Mouse (Mus musculus) cerebellum, postnatal 25 days (tissue): ENCODE measurements at regions not wholly inside any gene's neighbourhood (a gene's known extent, or its start where the extent isn't known, plus 50 kb on each side); places are given as distances from the start of the nearest gene placed in this dataset.

Experiments
- DNase-seq, 2 experiments: peaks; one replicate each; pipeline ENCODE4 v3.0.0; 2021; ENCODE audit warnings: mixed read lengths in 2 of 2

GRCm38 (mm10) chr3:151192092-151192491 lies 245.6 kb upstream of the Adgrl4 start:
- DNase-seq: no peak

GRCm38 (mm10) chr3:151210978-151211377 lies 226.7 kb upstream of the Adgrl4 start:
- DNase-seq: no peak

GRCm38 (mm10) chr3:151216764-151217502 lies 220.8 kb upstream of the Adgrl4 start:
- DNase-seq: no peak

- no peak for DNase-seq
Measured at GRCm38 (mm10) chr3:151222407-151222806, 215.3 kb upstream of the Adgrl4 start.

- no peak for DNase-seq
Measured at GRCm38 (mm10) chr3:151252458-151252857, 185.2 kb upstream of the Adgrl4 start.

- no peak for DNase-seq
Measured at GRCm38 (mm10) chr3:151262821-151263220, 174.9 kb upstream of the Adgrl4 start.

GRCm38 (mm10) chr3:151265658-151266057 lies 172.0 kb upstream of the Adgrl4 start:
- DNase-seq: no peak

- no peak for DNase-seq
Measured at GRCm38 (mm10) chr3:151269514-151269913, 168.2 kb upstream of the Adgrl4 start.

- DNase-seq: no peak
Measured at GRCm38 (mm10) chr3:151283829-151284228, 153.9 kb upstream of the Adgrl4 start.

GRCm38 (mm10) chr3:151293981-151294605 lies 143.6 kb upstream of the Adgrl4 start:
- DNase-seq: peak; percentile 71 to 87

GRCm38 (mm10) chr3:151294606-151295005 lies 143.1 kb upstream of the Adgrl4 start:
- peak; percentile 22 to 23 for DNase-seq

GRCm38 (mm10) chr3:151295027-151295426 lies 142.7 kb upstream of the Adgrl4 start:
- peak in 1 of 2 experiments; percentile 26 for DNase-seq

GRCm38 (mm10) chr3:151298325-151298724 lies 139.4 kb upstream of the Adgrl4 start:
- DNase-seq: peak; percentile 21 to 55

GRCm38 (mm10) chr3:151305402-151305801 lies 132.3 kb upstream of the Adgrl4 start:
- DNase-seq: no peak

GRCm38 (mm10) chr3:151307975-151308374 lies 129.7 kb upstream of the Adgrl4 start:
- no peak for DNase-seq

- DNase-seq: no peak
Measured at GRCm38 (mm10) chr3:151323835-151324234, 113.9 kb upstream of the Adgrl4 start.

GRCm38 (mm10) chr3:151329801-151330200 lies 107.9 kb upstream of the Adgrl4 start:
- no peak for DNase-seq

GRCm38 (mm10) chr3:151331906-151332305 lies 105.8 kb upstream of the Adgrl4 start:
- DNase-seq: peak in 1 of 2 experiments; percentile 13

- DNase-seq: peak in 1 of 2 experiments; percentile 23
Measured at GRCm38 (mm10) chr3:151332317-151332687, 105.4 kb upstream of the Adgrl4 start.

GRCm38 (mm10) chr3:151332688-151333452 lies 104.8 kb upstream of the Adgrl4 start:
- DNase-seq: peak; percentile 67 to 69

- peak; percentile 36 to 47 for DNase-seq
Measured at GRCm38 (mm10) chr3:151333867-151334341, 103.8 kb upstream of the Adgrl4 start.

- no peak for DNase-seq
Measured at GRCm38 (mm10) chr3:151351481-151352090, 86.1 kb upstream of the Adgrl4 start.

GRCm38 (mm10) chr3:151366302-151366701 lies 71.4 kb upstream of the Adgrl4 start:
- peak; percentile 83 to 87 for DNase-seq
